8 mouse cellular contexts compared by ENCODE assay signal in the genomic region with DNA sequence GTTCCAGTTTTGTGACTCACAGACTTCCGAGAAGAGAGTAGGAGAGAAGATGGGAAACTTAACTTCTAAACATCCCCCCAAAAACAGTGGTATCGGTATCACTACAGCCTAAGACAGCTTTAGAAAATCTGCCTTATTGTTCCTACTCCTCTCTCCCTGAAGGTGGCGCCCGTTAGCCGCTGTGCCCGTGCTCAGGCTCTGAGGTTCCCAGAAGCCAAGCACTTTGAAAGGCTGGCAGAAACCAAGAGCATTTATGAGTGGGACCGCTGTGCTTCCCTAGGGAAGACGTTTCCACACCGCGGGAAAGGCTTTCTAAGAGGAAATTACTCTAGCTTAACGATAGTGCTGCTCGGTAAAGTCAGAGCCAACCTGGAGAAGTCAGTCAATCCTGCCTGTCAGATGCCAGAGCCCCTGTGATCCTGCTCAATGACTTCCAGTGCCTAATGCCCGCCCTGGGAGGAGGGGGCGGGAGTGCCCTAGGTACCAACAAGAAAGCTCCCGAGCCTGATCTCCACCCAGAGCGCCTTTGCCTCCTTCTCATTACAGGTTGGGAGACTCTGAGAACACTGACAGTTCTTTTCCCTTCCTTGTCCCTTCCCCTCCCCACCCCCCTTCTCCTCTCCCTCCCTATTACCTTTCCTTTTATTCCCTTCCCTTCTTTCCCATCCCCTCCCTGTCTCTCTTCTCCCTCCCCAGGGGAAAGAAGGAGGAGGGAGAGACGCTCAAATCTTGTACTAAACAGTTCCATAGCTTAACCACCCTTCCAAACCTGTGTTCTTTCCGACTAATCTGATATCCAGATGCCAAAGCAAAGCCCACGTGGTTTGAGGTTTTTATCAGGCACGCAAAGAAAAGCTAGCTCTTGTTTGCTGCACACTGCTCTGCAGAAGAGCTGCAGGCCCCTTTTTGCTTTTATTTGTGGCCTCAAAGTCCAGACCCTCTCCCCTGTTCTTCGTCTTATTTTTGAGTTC.
DNase-seq lines count a peak whose midpoint lies in the region; ATAC-seq lines count a peak whose summit lies in the region.

No protein-coding gene starts in this region.

- H3K27ac ChIP-seq in forebrain, embryonic 13.5 days, result no peak overlapping the region; the same call in 1 of the 2 replicates
- no peak overlapping the region for H3K27ac ChIP-seq in heart, embryonic 15.5 days
- H3K27ac ChIP-seq in neural tube, embryonic 12.5 days, result no peak overlapping the region

- DNase-seq in A20 (ENCODE audit: low read depth, low spot score) (peak; percentile 2), liver (peak; percentile 59)
- DNase-seq in c-Kit-positive CD71-positive TER-119-positive erythroid progenitor cells, embryonic 14.5 days (ENCODE audit: low spot score), result peak; percentile 1
- peak; percentile 87 for DNase-seq in kidney, postnatal 10 days
- DNase-seq in thymus, postnatal 4 days, result peak; percentile 52

- ATAC-seq in forebrain, embryonic 13.5 days, result peak; percentile 95
- peak; percentile 50; the same call in 1 of the 2 replicates for ATAC-seq in heart, embryonic 15.5 days (replicated peaks; ENCODE audit: insufficient number of reproducible peaks, insufficient read depth, low FRiP score, low read depth)
- peak; percentile 93 for ATAC-seq in neural tube, embryonic 12.5 days (ENCODE audit: low FRiP score, low read depth)

- no peaks in the 10 kb centered on the region for H3K36me3 ChIP-seq in forebrain, embryonic 13.5 days (ENCODE audit: poor library complexity, severe bottlenecking)
- H3K36me3 ChIP-seq in heart, embryonic 15.5 days, result no peaks in the 10 kb centered on the region
- no peaks in the 10 kb centered on the region for H3K36me3 ChIP-seq in neural tube, embryonic 12.5 days

- WGBS in forebrain, embryonic 13.5 days, result 3% methylated on average over 21 of the region's 21 CpGs
- 6% methylated on average over 21 of the region's 21 CpGs for WGBS in heart, embryonic 15.5 days
- 6% methylated on average over 21 of the region's 21 CpGs for WGBS in neural tube, embryonic 12.5 days

- H3K4me2 ChIP-seq in forebrain, embryonic 13.5 days, result peak overlapping the region; percentile 68
- peak overlapping the region; percentile 83 for H3K4me2 ChIP-seq in heart, embryonic 15.5 days
- H3K4me2 ChIP-seq in neural tube, embryonic 12.5 days (replicated peaks), result peak overlapping the region; percentile 75

- H3K9ac ChIP-seq in forebrain, embryonic 13.5 days, result peak overlapping the region; percentile 52
- peak overlapping the region; percentile 42 for H3K9ac ChIP-seq in heart, embryonic 15.5 days
- H3K9ac ChIP-seq in neural tube, embryonic 12.5 days, result peak overlapping the region; percentile 40; the same call in 1 of the 2 replicates

- H3K9me3 ChIP-seq in forebrain, embryonic 13.5 days (replicated peaks), result no peaks in the 10 kb centered on the region
- H3K9me3 ChIP-seq in heart, embryonic 15.5 days (replicated peaks), result no peaks in the 10 kb centered on the region
- H3K9me3 ChIP-seq in neural tube, embryonic 12.5 days, result no peaks in the 10 kb centered on the region

- peak overlapping the region; percentile 31 for H3K4me3 ChIP-seq in forebrain, embryonic 13.5 days
- peak overlapping the region; percentile 45 for H3K4me3 ChIP-seq in heart, embryonic 15.5 days
- H3K4me3 ChIP-seq in neural tube, embryonic 12.5 days, result peak overlapping the region; percentile 27; the same call in 1 of the 2 replicates

- no peaks in the 10 kb centered on the region; the same call in 1 of the 2 replicates for H3K27me3 ChIP-seq in forebrain, embryonic 13.5 days
- H3K27me3 ChIP-seq in heart, embryonic 15.5 days, result peaks cover 5% of the 10 kb centered on the region; the same call in 1 of the 2 replicates
- no peaks in the 10 kb centered on the region for H3K27me3 ChIP-seq in neural tube, embryonic 12.5 days (replicated peaks)

- H3K4me1 ChIP-seq in forebrain, embryonic 13.5 days, result peaks cover 8% of the 10 kb centered on the region
- H3K4me1 ChIP-seq in heart, embryonic 15.5 days (replicated peaks), result peaks cover 13% of the 10 kb centered on the region
- H3K4me1 ChIP-seq in neural tube, embryonic 12.5 days, result peaks cover 5% of the 10 kb centered on the region; the same call in 1 of the 2 replicates

Comparison
In these comparisons a context has a peak if more than half of its experiments do, and no peak if none do; other contexts are left out.
1. DNase-seq: peak in every context shown above with its lines; median percentile 87 in kidney, postnatal 10 days; 59 in liver; 52 in thymus, postnatal 4 days; 2 in A20; 1 in c-Kit-positive CD71-positive TER-119-positive erythroid progenitor cells, embryonic 14.5 days.